ENCODE assay signal across 18 mouse cellular contexts in genomic region chr8:82387614-82388013, GRCm38 (mm10). TPM values are rescaled to one million over a fixed set of nuclear protein-coding genes. Genes with fewer than 3 reads are reported as not detected.
A peak's percentile ranks its signal among the peaks of the same experiment; 100 is the strongest.
DNase-seq lines count a peak whose midpoint lies in the region; ATAC-seq and TF ChIP-seq lines count a peak whose summit lies in the region.
"Had no signal": no experiment of that assay in that cellular context is flagged by ENCODE, and none has a peak within 500 bp of the region (broad histone marks: within the 10 kb centered on the region; RNA-seq: fewer than 3 reads in every experiment).

No protein-coding gene starts in this region.

- 3% methylated on average over 1 of the region's 1 CpGs for WGBS in heart, embryonic 16.5 days
- 25% methylated on average over 1 of the region's 1 CpGs for WGBS in liver, postnatal 0 days (ENCODE audit: insufficient replicate concordance)

- H3K36me3 ChIP-seq in heart, embryonic 16.5 days (ENCODE audit: control insufficient read depth, insufficient read depth), result no peaks in the 10 kb centered on the region
- H3K36me3 ChIP-seq in MEL (ENCODE audit: control insufficient read depth in 1 of 2, insufficient read depth in 2 of 2, low read length in 2 of 2), result peaks cover 0 to 40% of the 10 kb centered on the region in 2 experiments; a peak in 2 of 4 replicates
- H3K36me3 ChIP-seq in liver, postnatal 0 days (replicated peaks; ENCODE audit: insufficient read depth, low read length), result no peaks in the 10 kb centered on the region
- H3K36me3 ChIP-seq: embryonic facial prominence, embryonic 13.5 days; lung, embryonic 15.5 days; midbrain, embryonic 15.5 days had no signal

- H3K4me1 ChIP-seq in heart, embryonic 16.5 days (ENCODE audit: control insufficient read depth, insufficient read depth, low read length), result peaks cover 20% of the 10 kb centered on the region
- peaks cover 23 to 39% of the 10 kb centered on the region in 2 experiments for H3K4me1 ChIP-seq in MEL (ENCODE audit: control insufficient read depth in 1 of 2, insufficient read depth in 2 of 2, low read length in 2 of 2)
- peaks cover 13% of the 10 kb centered on the region for H3K4me1 ChIP-seq in liver, postnatal 0 days (ENCODE audit: insufficient read depth)
- H3K4me1 ChIP-seq: embryonic facial prominence, embryonic 13.5 days; midbrain, embryonic 15.5 days had no signal

- H3K4me3 ChIP-seq in heart, embryonic 16.5 days (ENCODE audit: low read length), result no peak overlapping the region
- no peak overlapping the region for H3K4me3 ChIP-seq in MEL (ENCODE audit: control insufficient read depth in 1 of 2, insufficient read depth in 1 of 2, low read depth in 2 of 2, low read length in 2 of 2)
- H3K4me3 ChIP-seq in liver, postnatal 0 days (ENCODE audit: low read depth, low read length), result no peak overlapping the region
- H3K4me3 ChIP-seq: embryonic facial prominence, embryonic 13.5 days; lung, embryonic 15.5 days; midbrain, embryonic 15.5 days had no signal

- H3K9me3 ChIP-seq in heart, embryonic 16.5 days (replicated peaks; ENCODE audit: control insufficient read depth, low read length), result no peaks in the 10 kb centered on the region
- no peaks in the 10 kb centered on the region for H3K9me3 ChIP-seq in MEL (replicated peaks; ENCODE audit: insufficient read depth, low read length)
- H3K9me3 ChIP-seq in liver, postnatal 0 days (ENCODE audit: low read length), result no peaks in the 10 kb centered on the region
- H3K9me3 ChIP-seq: embryonic facial prominence, embryonic 13.5 days; lung, embryonic 15.5 days; midbrain, embryonic 15.5 days had no signal

- H3K4me2 ChIP-seq in heart, embryonic 16.5 days (ENCODE audit: low read depth, low read length), result no peak overlapping the region
- no peak overlapping the region for H3K4me2 ChIP-seq in liver, postnatal 0 days (ENCODE audit: low read depth, low read length)
- H3K4me2 ChIP-seq: embryonic facial prominence, embryonic 13.5 days; lung, embryonic 15.5 days; midbrain, embryonic 15.5 days had no signal

- TF ChIP-seq CTCF in MEL (IDR thresholded peaks at IDR 0.05 in 2 of 3, conservative IDR thresholded peaks at IDR 0.05 in 1 of 3; ENCODE audit: control insufficient read depth in 1 of 3, insufficient read depth in 1 of 3, low read depth in 2 of 3, low read length in 3 of 3, poor library complexity in 1 of 3, severe bottlenecking in 1 of 3), result no peak
- TF ChIP-seq CTCF in liver, postnatal 0 days (IDR thresholded peaks at IDR 0.05; ENCODE audit: low read depth), result no peak

- no peaks in the 10 kb centered on the region for H3K27me3 ChIP-seq in heart, embryonic 16.5 days (ENCODE audit: control insufficient read depth, insufficient read depth, low read length)
- no peaks in the 10 kb centered on the region for H3K27me3 ChIP-seq in MEL (ENCODE audit: control insufficient read depth in 1 of 2, insufficient read depth in 2 of 2, low read length in 2 of 2)
- no peaks in the 10 kb centered on the region for H3K27me3 ChIP-seq in liver, postnatal 0 days (ENCODE audit: insufficient read depth, low read length)
- H3K27me3 ChIP-seq: embryonic facial prominence, embryonic 13.5 days; lung, embryonic 15.5 days; midbrain, embryonic 15.5 days had no signal

- TF ChIP-seq EP300 in MEL (IDR thresholded peaks at IDR 0.05; ENCODE audit: low read depth in 1 of 2, low read length in 2 of 2), result peak; percentile 99 to 100
- peak; percentile 90 for TF ChIP-seq EP300 in liver, postnatal 0 days (IDR thresholded peaks at IDR 0.05; ENCODE audit: low read depth)

- H3K27ac ChIP-seq in heart, embryonic 16.5 days (ENCODE audit: low read length), result no peak overlapping the region
- no peak overlapping the region; the same call in 1 of the 2 replicates for H3K27ac ChIP-seq in MEL (ENCODE audit: control insufficient read depth, low read depth, low read length)
- H3K27ac ChIP-seq in liver, postnatal 0 days (ENCODE audit: low read depth), result no peak overlapping the region
- H3K27ac ChIP-seq: embryonic facial prominence, embryonic 13.5 days; lung, embryonic 15.5 days; midbrain, embryonic 15.5 days had no signal

- DNase-seq in heart, postnatal 14 days, result no peak
- peak; percentile 90 for DNase-seq in MEL (ENCODE audit: low read depth, low spot score)
- DNase-seq in liver, postnatal 0 days, result no peak
- DNase-seq in layer of hippocampus, adult 18-20 months (ENCODE audit: low spot score in 2 of 2), result no peak
- no peak for DNase-seq in frontal cortex, postnatal 36 days (ENCODE audit: low spot score in 2 of 2)
- DNase-seq: adrenal gland, postnatal 36 days; cerebellum, postnatal 25 days; kidney, adult 18-20 months; kidney, postnatal 36 days; right cerebral cortex, adult 18-20 months had no signal

- no peaks in the 10 kb centered on the region for H3K79me2 ChIP-seq in MEL (ENCODE audit: control insufficient read depth, insufficient read depth, low read length, poor library complexity)

- no peak for TF ChIP-seq POLR2A in MEL (IDR thresholded peaks at IDR 0.05; ENCODE audit: control insufficient read depth in 1 of 2, insufficient read depth in 1 of 2, low read depth in 1 of 2, low read length in 2 of 2, poor library complexity in 1 of 2)

- no peak overlapping the region for H3K9ac ChIP-seq in heart, embryonic 16.5 days (ENCODE audit: low read length)
- no peak overlapping the region for H3K9ac ChIP-seq in MEL (ENCODE audit: control insufficient read depth, low read depth, low read length, poor library complexity, severe bottlenecking)
- no peak overlapping the region for H3K9ac ChIP-seq in liver, postnatal 0 days (replicated peaks)
- H3K9ac ChIP-seq: embryonic facial prominence, embryonic 13.5 days; lung, embryonic 15.5 days; midbrain, embryonic 15.5 days had no signal

- ATAC-seq in heart, embryonic 16.5 days (replicated peaks; ENCODE audit: extremely low read depth, insufficient read depth, low FRiP score), result 0 out of 2 replicates have a peak, but pooled peaks have one; percentile 56
- peak; percentile 79 for ATAC-seq in common myeloid progenitor, adult 5-6 weeks (replicated peaks; ENCODE audit: low read depth, poor library complexity, severe bottlenecking)
- peak; percentile 47; the same call in 1 of the 2 replicates for ATAC-seq in liver, postnatal 0 days
- ATAC-seq: activated CD4-positive, CD25-positive, alpha-beta regulatory T cell, adult 4 months; CD4-positive, CD25-positive, alpha-beta regulatory T cell, adult 4 months; hindbrain, embryonic 16.5 days; midbrain, embryonic 15.5 days had no signal

- intact Hi-C loops in heart, postnatal 14 days (cut with DNase I), result no loop called here

- TF ChIP-seq RAD21 in MEL (IDR thresholded peaks at IDR 0.05; ENCODE audit: low read depth, low read length), result no peak

TF ChIP-seq in MEL, 35 proteins besides CTCF, POLR2A, EP300 and RAD21 (continues in another document):
- no peak for TF ChIP-seq ELF1 (IDR thresholded peaks at IDR 0.05; ENCODE audit: low read depth, low read length)
- no peak for TF ChIP-seq SMC3 (IDR thresholded peaks at IDR 0.05; ENCODE audit: low read depth, low read length)
- peak; percentile 98 for TF ChIP-seq RCOR1 (IDR thresholded peaks at IDR 0.05; ENCODE audit: low read depth, low read length)
- no peak for TF ChIP-seq NRF1 (IDR thresholded peaks at IDR 0.05; ENCODE audit: insufficient read depth, low read depth, low read length, poor library complexity, severe bottlenecking)
- TF ChIP-seq MYC (IDR thresholded peaks at IDR 0.05; ENCODE audit: low read depth, low read length), result peak; percentile 59; the same call in 1 of the 2 replicates
- no peak for TF ChIP-seq USF1 (IDR thresholded peaks at IDR 0.05; ENCODE audit: low read depth, low read length)
- 0 out of 2 replicates have a peak, but pooled peaks have one; percentile 41 for TF ChIP-seq MEF2A (IDR thresholded peaks at IDR 0.05; ENCODE audit: extremely low read depth, insufficient replicate concordance, low read depth, low read length, poor library complexity, severe bottlenecking)
- no peak for TF ChIP-seq NELFE (IDR thresholded peaks at IDR 0.05; ENCODE audit: low read depth, low read length)
- TF ChIP-seq MXI1 (IDR thresholded peaks at IDR 0.05; ENCODE audit: low read depth, low read length), result no peak
- TF ChIP-seq MAZ (IDR thresholded peaks at IDR 0.05; ENCODE audit: low read depth, low read length), result 0 out of 2 replicates have a peak, but pooled peaks have one; percentile 36
- TF ChIP-seq GATA1 (IDR thresholded peaks at IDR 0.05; ENCODE audit: low read depth, low read length), result peak; percentile 100
- TF ChIP-seq ZKSCAN1 (IDR thresholded peaks at IDR 0.05; ENCODE audit: low read depth, low read length), result no peak
- peak; percentile 37; the same call in 1 of the 2 replicates for TF ChIP-seq ZMIZ1 (IDR thresholded peaks at IDR 0.05; ENCODE audit: low read depth, low read length)
- TF ChIP-seq E2F4 (IDR thresholded peaks at IDR 0.05; ENCODE audit: borderline replicate concordance, low read depth, low read length), result no peak
- TF ChIP-seq TBP (IDR thresholded peaks at IDR 0.05; ENCODE audit: low read depth, low read length), result peak; percentile 50; the same call in 1 of the 2 replicates
- no peak for TF ChIP-seq CHD1 (IDR thresholded peaks at IDR 0.05; ENCODE audit: low read depth, low read length)
- no peak for TF ChIP-seq ZC3H11A (IDR thresholded peaks at IDR 0.05; ENCODE audit: low read depth, low read length)
- peak; percentile 74 for TF ChIP-seq ZNF384 (IDR thresholded peaks at IDR 0.05; ENCODE audit: low read depth, low read length)
- peak; percentile 84 for TF ChIP-seq SIN3A (IDR thresholded peaks at IDR 0.05; ENCODE audit: low read length)
- peak; percentile 67; the same call in 1 of the 2 replicates for TF ChIP-seq POLR2AphosphoS2 (IDR thresholded peaks at IDR 0.05; ENCODE audit: low read length)
- peak; percentile 75; the same call in 1 of the 2 replicates for TF ChIP-seq MAFK (IDR thresholded peaks at IDR 0.05; ENCODE audit: borderline replicate concordance, low read depth, low read length)
- no peak for TF ChIP-seq KAT2A (conservative IDR thresholded peaks at IDR 0.05; ENCODE audit: low read depth, low read length)
- TF ChIP-seq MAX (IDR thresholded peaks at IDR 0.05; ENCODE audit: low read length), result no peak
- TF ChIP-seq GABPA (IDR thresholded peaks at IDR 0.05; ENCODE audit: low read depth, low read length), result no peak
- TF ChIP-seq MYB (IDR thresholded peaks at IDR 0.05; ENCODE audit: low read depth, low read length), result peak; percentile 84

RNA-seq across cellular contexts. Expression of gene Il15, which starts 15.4 kb away (rescaled TPM):
- polyA plus RNA-seq in heart, embryonic 16.5 days (2015; fragmentation: Nextera tagmentation; extraction: Ambion mirVana), result 13.5 and 15.3 TPM in 2 replicates
- total RNA-seq in heart, postnatal 14 days (2021), result 10 to 100 TPM; 18.5 to 22.2 TPM
- total RNA-seq in MEL (2012; rRNA removed), result not detected in 2 replicates
- polyA plus RNA-seq in MEL (2012; ENCODE audit: insufficient read depth in 1 of 2, insufficient read length in 2 of 2, low read depth in 1 of 2, low replicate concordance in 2 of 2, missing spikeins in 1 of 2), result not detected
- 19.2 and 19.7 TPM in 2 replicates for total RNA-seq in common myeloid progenitor, adult 5-6 weeks (2017)
- 6.4 and 7.3 TPM in 2 replicates for polyA plus RNA-seq in liver, postnatal 0 days (2015; fragmentation: Nextera tagmentation; extraction: Ambion mirVana)
- 1 to 10 TPM in 1 of 2 experiments, under 1 TPM in 1; 0.79 to 1.5 TPM for total RNA-seq in layer of hippocampus, adult 18-20 months (2021)
